In genomic region chr6:77242601-77243406, GRCm38 (mm10) we compare ENCODE assay signal across 8 mouse cellular contexts. TPM values are rescaled to one million over a fixed set of nuclear protein-coding genes. Genes with fewer than 3 reads are reported as not detected.
DNase-seq lines count a peak whose midpoint lies in the region; ATAC-seq and TF ChIP-seq lines count a peak whose summit lies in the region.

Gene Lrrtm1, plus strand, starts transcription at chr6:77242689.

- no peak within 1 kb of the TSS for H3K27ac ChIP-seq in ES-E14 (ENCODE audit: insufficient read depth, low read depth, low read length, poor library complexity, severe bottlenecking)
- peak within 1 kb of the TSS; percentile 66 for H3K27ac ChIP-seq in embryonic facial prominence, embryonic 13.5 days
- peak within 1 kb of the TSS; percentile 82 for H3K27ac ChIP-seq in hindbrain, embryonic 12.5 days
- peak within 1 kb of the TSS; percentile 83 for H3K27ac ChIP-seq in midbrain, embryonic 12.5 days (replicated peaks)
- H3K27ac ChIP-seq in testis, adult 2 months (ENCODE audit: control insufficient read depth, insufficient read depth, low read depth, low read length) = no peak within 1 kb of the TSS

- no peaks in the 10 kb centered on the region for H3K9me3 ChIP-seq in ES-E14 (ENCODE audit: control insufficient read depth, insufficient read depth, low read depth, low read length)
- H3K9me3 ChIP-seq in embryonic facial prominence, embryonic 13.5 days = no peaks in the 10 kb centered on the region
- H3K9me3 ChIP-seq in hindbrain, embryonic 12.5 days (replicated peaks) = no peaks in the 10 kb centered on the region
- no peaks in the 10 kb centered on the region for H3K9me3 ChIP-seq in midbrain, embryonic 12.5 days

- no peaks in the 10 kb centered on the region for H3K4me1 ChIP-seq in ES-E14 (ENCODE audit: control insufficient read depth in 2 of 2, insufficient read depth in 2 of 2, low read length in 2 of 2, poor library complexity in 1 of 2)
- H3K4me1 ChIP-seq in embryonic facial prominence, embryonic 13.5 days = peaks cover 17% of the 10 kb centered on the region
- peaks cover 21% of the 10 kb centered on the region; the same call in 1 of the 2 replicates for H3K4me1 ChIP-seq in hindbrain, embryonic 12.5 days
- peaks cover 13% of the 10 kb centered on the region; the same call in 1 of the 2 replicates for H3K4me1 ChIP-seq in midbrain, embryonic 12.5 days
- peaks cover 17% of the 10 kb centered on the region for H3K4me1 ChIP-seq in testis, adult 2 months (ENCODE audit: control insufficient read depth, insufficient read depth, low read length)

- no peak for TF ChIP-seq CTCF in testis, adult 2 months (IDR thresholded peaks at IDR 0.05; ENCODE audit: control insufficient read depth, insufficient read depth, insufficient replicate concordance, low read depth, low read length)

- WGBS in embryonic facial prominence, embryonic 13.5 days = under 1% methylated on average over 53 of the region's 53 CpGs
- WGBS in hindbrain, embryonic 12.5 days = under 1% methylated on average over 52 of the region's 53 CpGs
- WGBS in midbrain, embryonic 12.5 days = under 1% methylated on average over 53 of the region's 53 CpGs

- DNase-seq in ES-E14 (ENCODE audit: low read depth, low spot score) = no peak
- peak; percentile 54 for DNase-seq in adrenal gland, postnatal 14 days
- peak; percentile 81 for DNase-seq in layer of hippocampus, postnatal 36 days
- DNase-seq in spleen, adult 18-20 months = no peak

- in situ Hi-C loops in ES-E14 (cut with MboI; ENCODE audit: low sequenced_read_pairs in 2 of 2, unreplicated experiment in 2 of 2) = no loop called here

- peak within 1 kb of the TSS; percentile 15 to 45 for H3K4me3 ChIP-seq in ES-E14 (ENCODE audit: insufficient read depth in 1 of 2, low read depth in 1 of 2, low read length in 2 of 2, poor library complexity in 1 of 2, severe bottlenecking in 1 of 2)
- peak within 1 kb of the TSS; percentile 59 for H3K4me3 ChIP-seq in embryonic facial prominence, embryonic 13.5 days
- H3K4me3 ChIP-seq in hindbrain, embryonic 12.5 days = peak within 1 kb of the TSS; percentile 53
- peak within 1 kb of the TSS; percentile 58 for H3K4me3 ChIP-seq in midbrain, embryonic 12.5 days
- H3K4me3 ChIP-seq in testis, adult 2 months (ENCODE audit: control insufficient read depth, low read depth, low read length) = peak within 1 kb of the TSS; percentile 40

- no peak within 1 kb of the TSS; the same call in 1 of the 2 replicates for H3K9ac ChIP-seq in ES-E14 (ENCODE audit: insufficient read depth, low read depth, low read length, poor library complexity, severe bottlenecking)
- H3K9ac ChIP-seq in embryonic facial prominence, embryonic 13.5 days = peak within 1 kb of the TSS; percentile 74
- H3K9ac ChIP-seq in hindbrain, embryonic 12.5 days = peak within 1 kb of the TSS; percentile 65
- H3K9ac ChIP-seq in midbrain, embryonic 12.5 days (replicated peaks) = peak within 1 kb of the TSS; percentile 63

- ATAC-seq in embryonic facial prominence, embryonic 13.5 days (ENCODE audit: insufficient number of reproducible peaks, insufficient read depth, low FRiP score, low TSS enrichment, low read depth) = peak; percentile 85
- peak; percentile 92 for ATAC-seq in hindbrain, embryonic 12.5 days (ENCODE audit: low FRiP score)
- ATAC-seq in midbrain, embryonic 12.5 days (ENCODE audit: low FRiP score, low read depth) = peak; percentile 93

- H3K36me3 ChIP-seq in ES-E14 (ENCODE audit: control insufficient read depth, insufficient read depth, low read length, poor library complexity, severe bottlenecking) = no peaks in the 10 kb centered on the region
- H3K36me3 ChIP-seq in embryonic facial prominence, embryonic 13.5 days = no peaks in the 10 kb centered on the region
- no peaks in the 10 kb centered on the region for H3K36me3 ChIP-seq in hindbrain, embryonic 12.5 days
- no peaks in the 10 kb centered on the region for H3K36me3 ChIP-seq in midbrain, embryonic 12.5 days
- H3K36me3 ChIP-seq in testis, adult 2 months (ENCODE audit: control insufficient read depth, insufficient read depth, low read length) = no peaks in the 10 kb centered on the region

- H3K27me3 ChIP-seq in embryonic facial prominence, embryonic 13.5 days = peaks cover 58% of the 10 kb centered on the region
- peaks cover 19% of the 10 kb centered on the region for H3K27me3 ChIP-seq in hindbrain, embryonic 12.5 days
- peaks cover 26% of the 10 kb centered on the region for H3K27me3 ChIP-seq in midbrain, embryonic 12.5 days
- H3K27me3 ChIP-seq in testis, adult 2 months (ENCODE audit: control insufficient read depth, insufficient read depth, low read length) = no peaks in the 10 kb centered on the region

- TF ChIP-seq POLR2A in testis, adult 2 months (IDR thresholded peaks at IDR 0.05; ENCODE audit: control insufficient read depth, low read depth, low read length) = no peak

- peak within 1 kb of the TSS; percentile 98 for H3K4me2 ChIP-seq in embryonic facial prominence, embryonic 13.5 days
- peak within 1 kb of the TSS; percentile 89 for H3K4me2 ChIP-seq in hindbrain, embryonic 12.5 days (replicated peaks)
- H3K4me2 ChIP-seq in midbrain, embryonic 12.5 days (replicated peaks) = peak within 1 kb of the TSS; percentile 93

TF ChIP-seq in ES-E14, 5 proteins besides CTCF, POLR2A, EP300 and RAD21:
- no peak for TF ChIP-seq HCFC1 (IDR thresholded peaks at IDR 0.05; ENCODE audit: borderline replicate concordance, insufficient read depth, low read length)
- TF ChIP-seq MAFK (IDR thresholded peaks at IDR 0.05; ENCODE audit: insufficient read depth, low read depth, low read length) = no peak
- no peak for TF ChIP-seq CHD2 (IDR thresholded peaks at IDR 0.05; ENCODE audit: low read depth, low read length)
- TF ChIP-seq ZC3H11A (IDR thresholded peaks at IDR 0.05; ENCODE audit: borderline replicate concordance, low read depth, low read length) = no peak
- TF ChIP-seq ZNF384 (IDR thresholded peaks at IDR 0.05; ENCODE audit: low read depth, low read length) = no peak

RNA-seq across cellular contexts. Expression of gene Lrrtm1, which starts in this region (rescaled TPM):
- total RNA-seq in ES-E14 (2012; rRNA removed) = 0.32 TPM in 1 of 2 replicates, not detected in the other
- total RNA-seq in adrenal gland, postnatal 14 days (2021) = 0.67 and 0.90 TPM in 2 replicates
- 24.7 and 25.6 TPM in 2 replicates for polyA plus RNA-seq in embryonic facial prominence, embryonic 13.5 days (2015; fragmentation: Nextera tagmentation; extraction: Ambion mirVana)
- 20.6 and 21.7 TPM in 2 replicates for polyA plus RNA-seq in hindbrain, embryonic 12.5 days (2016; fragmentation: Nextera tagmentation; extraction: Ambion mirVana)
- total RNA-seq in layer of hippocampus, postnatal 36 days (2021) = 100 to 1,000 TPM; 114 TPM
- 14.5 and 15.5 TPM in 2 replicates for polyA plus RNA-seq in midbrain, embryonic 12.5 days (2016; fragmentation: Nextera tagmentation; extraction: Ambion mirVana)
- 0.78 and 1.0 TPM in 2 replicates for polyA plus RNA-seq in testis, adult 2 months (2012; rRNA removed)

Comparison
In these comparisons a context has a peak if more than half of its experiments do, and no peak if none do; other contexts are left out.
1. RNA of gene Lrrtm1 (total RNA-seq): 114 TPM in layer of hippocampus, postnatal 36 days; 0.67 to 0.90 TPM in adrenal gland, postnatal 14 days and 0.32 TPM in ES-E14; every median in the first group is over 10 times any median in the second.
2. Peak in DNase-seq in adrenal gland, postnatal 14 days; RNA of the gene not detected or under 1 TPM.
3. DNase-seq: peak in layer of hippocampus, postnatal 36 days (2 of 2); none in ES-E14 (single experiment) and spleen, adult 18-20 months (0 of 2).
4. H3K27ac ChIP-seq: peak in embryonic facial prominence, embryonic 13.5 days (single experiment), hindbrain, embryonic 12.5 days (single experiment) and midbrain, embryonic 12.5 days (single experiment); none in ES-E14 (single experiment) and testis, adult 2 months (single experiment).
5. Peak in every context shown above with its lines, with median percentiles within 50 percentile points of each other: H3K4me3 ChIP-seq, ATAC-seq and H3K4me2 ChIP-seq.